Mouse (Mus musculus): ENCODE data around the gene Gm11444. TPM values are rescaled to one million over a fixed set of nuclear protein-coding genes. Genes with fewer than 3 reads are reported as not detected.

The Gm11444 gene
- polyA plus RNA-seq, 1 experiment from 2014 or later: not detected

- Histone ChIP-seq H3K4me3 (ENCODE audit: low read depth, low read length) (peak overlapping the region; percentile 31), H3K9me3 (ENCODE audit: control insufficient read depth, low read length) (no peaks in the 10 kb centered on the region; the same call in 1 of the 2 replicates), H3K36me3 (ENCODE audit: control insufficient read depth, insufficient read depth, low read length) (no peaks in the 10 kb centered on the region), H3K27me3 (ENCODE audit: control insufficient read depth, insufficient read depth, low read length) (peaks cover 51% of the 10 kb centered on the region), H3K4me2 (ENCODE audit: low read depth, severe bottlenecking) (peak overlapping the region; percentile 90), H3K9ac (ENCODE audit: low read length) (peak overlapping the region; percentile 70), H3K4me1 (ENCODE audit: control insufficient read depth, insufficient read depth, low read length) (peaks cover 34% of the 10 kb centered on the region), H3K27ac (replicated peaks; ENCODE audit: low read depth, low read length) (peak overlapping the region; percentile 68)
- 5% methylated on average over 21 of the region's 21 CpGs for WGBS
- ATAC-seq (ENCODE audit: insufficient number of reproducible peaks, low FRiP score, low TSS enrichment, low read depth): no peak
- peak; percentile 65 for DNase-seq (ENCODE audit: low spot score)
Measured at GRCm38 (mm10) chr11:85840803-85841145, 9.4 kb downstream of the Gm11444 start.

DNA sequence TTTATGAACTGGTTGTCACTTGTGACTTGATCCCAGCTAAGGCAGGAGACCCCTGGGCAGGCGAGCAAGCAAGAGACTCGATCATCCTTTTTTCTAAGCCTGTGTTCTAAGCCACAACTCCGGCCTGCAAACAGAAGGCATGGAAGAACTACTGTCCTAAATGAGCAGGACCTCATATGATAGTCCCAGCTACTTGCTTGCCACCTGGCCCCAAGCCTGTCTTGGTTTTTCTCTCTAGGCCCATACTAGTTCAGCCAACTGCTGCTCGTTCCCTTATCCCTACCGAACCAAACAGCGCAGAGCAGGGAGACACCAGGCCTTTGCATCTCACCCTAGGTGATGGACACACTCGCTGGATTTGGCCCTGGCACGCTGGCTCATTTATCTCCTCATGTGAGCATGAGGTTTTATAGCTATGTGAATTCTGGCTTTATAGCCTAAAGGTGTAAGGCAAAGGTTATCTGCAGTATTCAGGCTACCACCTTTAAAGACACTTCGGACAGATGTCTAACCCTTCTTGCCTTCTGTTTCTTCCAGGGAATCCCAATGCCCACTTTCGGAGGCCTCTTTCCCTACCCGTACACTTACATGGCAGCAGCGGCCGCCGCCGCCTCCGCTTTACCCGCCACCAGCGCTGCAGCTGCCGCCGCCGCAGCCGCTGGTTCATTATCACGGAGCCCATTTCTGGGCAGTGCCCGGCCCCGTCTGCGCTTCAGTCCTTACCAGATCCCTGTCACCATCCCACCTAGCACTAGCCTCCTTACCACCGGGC, 9.9 kb downstream of the Gm11444 start:
- DNase-seq (ENCODE audit: low spot score): peak; percentile 58
- H3K36me3 ChIP-seq (ENCODE audit: control insufficient read depth, insufficient read depth, low read length): no peaks in the 10 kb centered on the region
- H3K4me1 ChIP-seq (ENCODE audit: control insufficient read depth, insufficient read depth, low read length): peaks cover 34% of the 10 kb centered on the region
- ATAC-seq (ENCODE audit: insufficient number of reproducible peaks, low FRiP score, low TSS enrichment, low read depth): no peak
- peak overlapping the region; percentile 68 for H3K27ac ChIP-seq (replicated peaks; ENCODE audit: low read depth, low read length)
- WGBS: 4% methylated on average over 27 of the region's 27 CpGs
- H3K9ac ChIP-seq (ENCODE audit: low read length): peak overlapping the region; percentile 70
- peaks cover 57% of the 10 kb centered on the region for H3K27me3 ChIP-seq (ENCODE audit: control insufficient read depth, insufficient read depth, low read length)
- peak overlapping the region; percentile 31 for H3K4me3 ChIP-seq (ENCODE audit: low read depth, low read length)
- H3K9me3 ChIP-seq (ENCODE audit: control insufficient read depth, low read length): no peaks in the 10 kb centered on the region; the same call in 1 of the 2 replicates
- H3K4me2 ChIP-seq (ENCODE audit: low read depth, severe bottlenecking): peak overlapping the region; percentile 90

GRCm38 (mm10) chr11:85839258-85840030, 10.7 kb downstream of the Gm11444 start:
- no peaks in the 10 kb centered on the region for H3K36me3 ChIP-seq (ENCODE audit: control insufficient read depth, insufficient read depth, low read length)

DNA sequence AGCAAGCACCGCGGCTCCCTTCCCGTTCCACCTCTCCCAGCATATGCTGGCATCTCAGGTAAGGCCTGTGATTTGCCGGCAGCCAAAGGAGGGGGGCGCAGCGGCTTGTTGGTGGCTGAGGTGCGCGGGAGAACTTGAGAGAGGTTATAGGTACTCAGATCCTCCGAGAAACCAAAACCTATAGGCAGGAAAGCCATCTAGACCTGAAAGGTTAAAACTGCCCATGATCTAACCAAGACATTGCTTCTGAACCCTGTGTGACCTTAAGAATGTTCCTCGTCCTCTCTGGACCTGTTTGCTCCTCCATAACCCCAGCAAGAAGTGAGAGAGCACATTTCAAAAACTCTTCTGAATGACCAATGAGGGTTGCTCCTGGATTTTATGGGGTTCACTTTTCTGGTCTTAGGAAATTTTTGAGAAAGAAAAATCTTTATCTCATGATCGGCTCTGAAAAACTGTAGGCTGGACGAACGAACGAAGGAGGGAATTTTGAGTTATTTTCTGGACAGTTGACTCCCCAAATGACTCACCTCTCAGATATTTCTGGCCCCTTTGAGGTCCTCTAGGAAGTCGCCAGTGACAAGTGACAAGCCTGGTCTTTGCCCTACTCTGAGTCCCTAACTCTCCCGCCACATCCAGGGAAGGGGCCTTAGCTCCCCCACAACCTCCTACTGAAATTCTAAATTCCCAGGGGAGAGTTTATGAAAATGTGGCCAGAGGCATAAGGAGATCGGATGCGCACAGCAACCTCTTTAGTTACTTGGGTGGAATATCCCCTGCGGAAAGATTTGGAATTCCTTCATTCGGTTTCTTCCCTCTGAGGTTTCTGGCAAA, 11.5 kb downstream of the Gm11444 start:
- peak overlapping the region; percentile 72; the same call in 1 of the 2 replicates for H3K27ac ChIP-seq (replicated peaks; ENCODE audit: low read depth, low read length)
- H3K9me3 ChIP-seq (ENCODE audit: control insufficient read depth, low read length): no peaks in the 10 kb centered on the region; the same call in 1 of the 2 replicates
- H3K4me2 ChIP-seq (ENCODE audit: low read depth, severe bottlenecking): peak overlapping the region; percentile 90
- H3K4me1 ChIP-seq (ENCODE audit: control insufficient read depth, insufficient read depth, low read length): peaks cover 34% of the 10 kb centered on the region
- H3K27me3 ChIP-seq (ENCODE audit: control insufficient read depth, insufficient read depth, low read length): peaks cover 67% of the 10 kb centered on the region
- ATAC-seq (ENCODE audit: insufficient number of reproducible peaks, low FRiP score, low TSS enrichment, low read depth) (no peak), DNase-seq (ENCODE audit: low spot score) (no peak)
- H3K36me3 ChIP-seq (ENCODE audit: control insufficient read depth, insufficient read depth, low read length): no peaks in the 10 kb centered on the region
- 9% methylated on average over 20 of the region's 20 CpGs for WGBS
- H3K4me3 ChIP-seq (ENCODE audit: low read depth, low read length): peak overlapping the region; percentile 61
- H3K9ac ChIP-seq (ENCODE audit: low read length): peak overlapping the region; percentile 82

More at GRCm38 (mm10) chr11:85839258-85840030, 10.7 kb downstream of the Gm11444 start:
- WGBS: 19% methylated on average over 7 of the region's 7 CpGs
- H3K9me3 ChIP-seq (ENCODE audit: control insufficient read depth, low read length): no peaks in the 10 kb centered on the region; the same call in 1 of the 2 replicates
- H3K9ac ChIP-seq (ENCODE audit: low read length): peak overlapping the region; percentile 82
- peak overlapping the region; percentile 68; the same call in 1 of the 2 replicates for H3K27ac ChIP-seq (replicated peaks; ENCODE audit: low read depth, low read length)
- peaks cover 64% of the 10 kb centered on the region for H3K27me3 ChIP-seq (ENCODE audit: control insufficient read depth, insufficient read depth, low read length)
- H3K4me1 ChIP-seq (ENCODE audit: control insufficient read depth, insufficient read depth, low read length): peaks cover 34% of the 10 kb centered on the region
- peak; percentile 41 for DNase-seq (ENCODE audit: low spot score)
- no peak for ATAC-seq (ENCODE audit: insufficient number of reproducible peaks, low FRiP score, low TSS enrichment, low read depth)
- H3K4me2 ChIP-seq (ENCODE audit: low read depth, severe bottlenecking): peak overlapping the region; percentile 90
- peak overlapping the region; percentile 61 for H3K4me3 ChIP-seq (ENCODE audit: low read depth, low read length)

- peak; percentile 66 for DNase-seq (ENCODE audit: low spot score)
- no peak for ATAC-seq (ENCODE audit: insufficient number of reproducible peaks, low FRiP score, low TSS enrichment, low read depth)
- H3K27me3 ChIP-seq (ENCODE audit: control insufficient read depth, insufficient read depth, low read length): peaks cover 70% of the 10 kb centered on the region
Measured at GRCm38 (mm10) chr11:85837648-85838423, 12.3 kb downstream of the Gm11444 start.

GRCm38 (mm10) chr11:85837291-85837647, 12.9 kb downstream of the Gm11444 start:
- WGBS: 1% methylated on average over 18 of the region's 18 CpGs
- peak overlapping the region; percentile 82 for H3K9ac ChIP-seq (ENCODE audit: low read length)
- peaks cover 69% of the 10 kb centered on the region for H3K27me3 ChIP-seq (ENCODE audit: control insufficient read depth, insufficient read depth, low read length)
- DNase-seq (ENCODE audit: low spot score) (peak; percentile 66), ATAC-seq (ENCODE audit: insufficient number of reproducible peaks, low FRiP score, low TSS enrichment, low read depth) (no peak)
- no peaks in the 10 kb centered on the region for H3K36me3 ChIP-seq (ENCODE audit: control insufficient read depth, insufficient read depth, low read length)
- H3K4me1 ChIP-seq (ENCODE audit: control insufficient read depth, insufficient read depth, low read length): peaks cover 34% of the 10 kb centered on the region
- H3K4me2 ChIP-seq (ENCODE audit: low read depth, severe bottlenecking): peak overlapping the region; percentile 90
- no peaks in the 10 kb centered on the region; the same call in 1 of the 2 replicates for H3K9me3 ChIP-seq (ENCODE audit: control insufficient read depth, low read length)
- H3K27ac ChIP-seq (replicated peaks; ENCODE audit: low read depth, low read length): peak overlapping the region; percentile 43; the same call in 1 of the 2 replicates
- H3K4me3 ChIP-seq (ENCODE audit: low read depth, low read length): peak overlapping the region; percentile 61

More at GRCm38 (mm10) chr11:85837648-85838423, 12.3 kb downstream of the Gm11444 start:
- H3K9me3 ChIP-seq (ENCODE audit: control insufficient read depth, low read length): no peaks in the 10 kb centered on the region; the same call in 1 of the 2 replicates
- peak overlapping the region; percentile 90 for H3K4me2 ChIP-seq (ENCODE audit: low read depth, severe bottlenecking)
- H3K36me3 ChIP-seq (ENCODE audit: control insufficient read depth, insufficient read depth, low read length): no peaks in the 10 kb centered on the region
- H3K9ac ChIP-seq (ENCODE audit: low read length): peak overlapping the region; percentile 82
- H3K4me1 ChIP-seq (ENCODE audit: control insufficient read depth, insufficient read depth, low read length): peaks cover 37% of the 10 kb centered on the region
- H3K27ac ChIP-seq (replicated peaks; ENCODE audit: low read depth, low read length): peak overlapping the region; percentile 72; the same call in 1 of the 2 replicates
- H3K4me3 ChIP-seq (ENCODE audit: low read depth, low read length): peak overlapping the region; percentile 61
- 0% methylated on average over 67 of the region's 67 CpGs for WGBS

- 2% methylated on average over 32 of the region's 32 CpGs for WGBS
- Histone ChIP-seq H3K9ac (ENCODE audit: low read length) (peak overlapping the region; percentile 82), H3K36me3 (ENCODE audit: control insufficient read depth, insufficient read depth, low read length) (no peaks in the 10 kb centered on the region), H3K9me3 (ENCODE audit: control insufficient read depth, low read length) (no peaks in the 10 kb centered on the region; the same call in 1 of the 2 replicates), H3K27me3 (ENCODE audit: control insufficient read depth, insufficient read depth, low read length) (peaks cover 74% of the 10 kb centered on the region), H3K27ac (replicated peaks; ENCODE audit: low read depth, low read length) (peak overlapping the region; percentile 43; the same call in 1 of the 2 replicates), H3K4me3 (ENCODE audit: low read depth, low read length) (peak overlapping the region; percentile 61), H3K4me2 (ENCODE audit: low read depth, severe bottlenecking) (peak overlapping the region; percentile 90), H3K4me1 (ENCODE audit: control insufficient read depth, insufficient read depth, low read length) (peaks cover 31% of the 10 kb centered on the region)
- ATAC-seq (ENCODE audit: insufficient number of reproducible peaks, low FRiP score, low TSS enrichment, low read depth) (no peak), DNase-seq (ENCODE audit: low spot score) (peak; percentile 72)
Measured at GRCm38 (mm10) chr11:85836523-85837290, 13.4 kb downstream of the Gm11444 start.
